Mouse (Mus musculus) heart, embryonic 13.5 days (tissue): ENCODE results near the gene Eif3l. TPM values are rescaled to one million over a fixed set of nuclear protein-coding genes. Genes with fewer than 3 reads are reported as not detected.

Experiments used
- ATAC-seq: fragments of 200-750 bp; cut with Nextera tagmentation; 2 replicates; pipeline ENCODE4 v1.8.0; 2017; ENCODE audit warnings: moderate TSS enrichment; ENCODE audit not compliant: insufficient number of reproducible peaks, low FRiP score, low TSS enrichment; ENCODE audit errors: extremely low read depth
- H3K27ac ChIP-seq: fragments of 300-500 bp; sonication (generic); replicated peaks from 2 replicates; pipeline ENCODE4 v1.5.1; 2015; ENCODE audit warnings: moderate library complexity, mild to moderate bottlenecking, inconsistent platforms
- H3K27me3 ChIP-seq: fragments of 300-500 bp; sonication (generic); replicated peaks from 2 replicates; pipeline ENCODE4 v1.6.1; 2015; ENCODE audit warnings: mild to moderate bottlenecking, inconsistent platforms
- H3K36me3 ChIP-seq: fragments of 300-500 bp; sonication (generic); 2 replicates; pipeline ENCODE4 v1.6.1; 2015; ENCODE audit warnings: mild to moderate bottlenecking, inconsistent platforms
- H3K4me1 ChIP-seq: fragments of 300-500 bp; sonication (generic); 2 replicates; pipeline ENCODE4 v1.6.1; 2015; ENCODE audit warnings: inconsistent platforms
- H3K4me2 ChIP-seq: fragments of 300-500 bp; sonication (generic); 2 replicates; pipeline ENCODE4 v1.6.1; 2015; ENCODE audit warnings: inconsistent platforms, mild to moderate bottlenecking, moderate library complexity
- H3K4me3 ChIP-seq: fragments of 300-500 bp; sonication (generic); 2 replicates; pipeline ENCODE4 v1.5.1; 2015; ENCODE audit warnings: moderate library complexity, mild to moderate bottlenecking, inconsistent platforms
- H3K9ac ChIP-seq: fragments of 300-500 bp; sonication (generic); 2 replicates; pipeline ENCODE4 v1.6.1; 2015; ENCODE audit warnings: inconsistent platforms, mild to moderate bottlenecking, moderate library complexity
- H3K9me3 ChIP-seq: fragments of 300-500 bp; sonication (generic); 2 replicates; pipeline ENCODE4 v1.6.1; 2016; ENCODE audit warnings: inconsistent platforms
- WGBS: fragments of 180-500 bp; shearing (Covaris S2); methylation state at CpG from one replicate; pipeline ENCODE4 v1.1.7; 2015; ENCODE audit warnings: mixed read lengths; 5-methylcytosine and 5-hydroxymethylcytosine counted together
- polyA plus RNA-seq: library from polyadenylated mRNA; unstranded; fragments of >200 nt; fragmentation: Nextera tagmentation; extraction: Ambion mirVana; gene quantifications from 2 replicates; pipeline ENCODE4 v1.2.1, GENCODE M21; 2015

Gene Eif3l
- polyA plus RNA-seq, 1 experiment from 2014 or later = 154 TPM

DNA sequence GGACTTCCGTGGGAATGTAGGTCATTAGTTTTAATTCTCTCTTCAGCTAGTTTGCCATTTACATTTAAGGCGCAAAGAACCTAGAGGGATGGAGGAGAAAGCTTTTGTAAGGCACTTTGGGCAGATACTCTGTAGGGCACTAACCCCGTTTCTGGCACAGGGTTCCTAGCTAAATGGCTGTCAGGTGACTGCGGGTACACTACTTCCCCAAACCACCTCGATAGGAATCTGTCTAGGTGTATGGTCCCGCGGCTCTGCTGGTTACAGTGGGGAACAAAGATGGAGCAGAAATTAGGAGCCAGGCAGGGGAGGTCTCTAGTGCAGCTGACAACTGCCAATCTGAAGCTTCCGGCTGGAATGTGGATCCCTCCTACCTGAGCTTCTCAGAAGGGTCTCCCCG is 35.1 kb downstream of the Eif3l start:
- H3K9ac ChIP-seq = peak overlapping the region; percentile 99
- H3K27ac ChIP-seq = peak overlapping the region; percentile 97
- H3K36me3 ChIP-seq = peaks cover 37% of the 10 kb centered on the region
- ATAC-seq = no peak
- no peaks in the 10 kb centered on the region for H3K9me3 ChIP-seq
- H3K4me2 ChIP-seq = peak overlapping the region; percentile 92
- H3K4me3 ChIP-seq = peak overlapping the region; percentile 97
- H3K27me3 ChIP-seq = no peaks in the 10 kb centered on the region
- H3K4me1 ChIP-seq = peaks cover 50% of the 10 kb centered on the region
- WGBS = 10% methylated on average over 9 of the region's 9 CpGs

DNA sequence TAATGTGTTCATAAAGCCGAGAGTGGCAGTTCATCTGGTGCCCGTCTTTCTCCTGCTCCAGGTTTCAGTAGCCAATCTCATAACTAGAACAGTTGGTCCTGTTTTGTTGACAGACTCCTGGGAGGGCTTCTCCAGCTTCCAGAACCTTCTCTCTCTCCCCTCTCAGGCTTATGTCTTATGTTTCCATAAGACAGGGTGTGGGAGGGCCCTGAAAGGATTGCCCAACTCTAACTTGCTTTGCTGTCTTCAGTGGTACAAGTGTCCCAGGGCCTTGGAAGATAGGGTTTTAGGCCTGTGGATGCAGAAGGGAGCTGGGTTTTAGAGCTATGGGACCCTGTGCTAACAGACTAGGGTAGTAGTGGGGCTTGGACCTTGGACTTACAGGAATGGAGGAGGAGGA is 35.5 kb downstream of the Eif3l start:
- H3K9ac ChIP-seq = peak overlapping the region; percentile 99
- H3K4me3 ChIP-seq = peak overlapping the region; percentile 97
- no peaks in the 10 kb centered on the region for H3K27me3 ChIP-seq
- 50% methylated on average over 2 of the region's 2 CpGs for WGBS
- peak overlapping the region; percentile 97 for H3K27ac ChIP-seq
- peak overlapping the region; percentile 92 for H3K4me2 ChIP-seq
- H3K9me3 ChIP-seq = no peaks in the 10 kb centered on the region
- H3K4me1 ChIP-seq = peaks cover 55% of the 10 kb centered on the region
- H3K36me3 ChIP-seq = peaks cover 42% of the 10 kb centered on the region
- ATAC-seq = no peak

DNA sequence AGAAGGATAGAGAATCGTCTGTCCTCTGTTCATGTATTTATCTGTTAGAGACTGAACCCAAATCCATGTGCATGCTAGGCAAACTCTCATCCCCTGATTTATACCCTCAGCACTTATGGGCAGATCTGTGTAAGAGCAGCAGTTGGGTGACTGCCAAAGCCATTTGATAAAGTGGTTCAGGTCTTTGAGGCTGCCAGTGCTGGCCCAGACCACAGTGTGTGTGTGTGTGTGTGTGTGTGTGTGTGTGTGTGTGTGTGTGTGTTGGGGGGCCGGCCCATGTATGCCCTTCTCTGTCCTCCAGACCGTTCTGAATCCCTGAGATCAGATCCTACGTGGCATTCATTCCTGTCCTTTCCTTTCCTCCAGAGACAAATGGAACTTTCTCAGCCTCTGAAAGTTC is 36.8 kb downstream of the Eif3l start:
- Histone ChIP-seq H3K9ac (peak overlapping the region; percentile 99), H3K4me3 (peak overlapping the region; percentile 97), H3K27me3 (no peaks in the 10 kb centered on the region), H3K4me2 (peak overlapping the region; percentile 92), H3K36me3 (peaks cover 54% of the 10 kb centered on the region), H3K4me1 (peaks cover 58% of the 10 kb centered on the region), H3K9me3 (no peaks in the 10 kb centered on the region), H3K27ac (peak overlapping the region; percentile 97)
- 26% methylated on average over 4 of the region's 4 CpGs for WGBS
- peak; percentile 59 for ATAC-seq

GRCm38 (mm10) chr15:79115276-79115675 is 40.3 kb downstream of the Eif3l start:
- Histone ChIP-seq H3K4me1 (peaks cover 42% of the 10 kb centered on the region), H3K4me2 (no peak overlapping the region), H3K9ac (peak overlapping the region; percentile 28; the same call in 1 of the 2 replicates), H3K27ac (peak overlapping the region; percentile 20; the same call in 1 of the 2 replicates), H3K36me3 (peaks cover 89% of the 10 kb centered on the region), H3K9me3 (no peaks in the 10 kb centered on the region), H3K27me3 (no peaks in the 10 kb centered on the region), H3K4me3 (no peak overlapping the region)
- ATAC-seq = no peak
- WGBS = 49% methylated on average over 5 of the region's 5 CpGs

DNA sequence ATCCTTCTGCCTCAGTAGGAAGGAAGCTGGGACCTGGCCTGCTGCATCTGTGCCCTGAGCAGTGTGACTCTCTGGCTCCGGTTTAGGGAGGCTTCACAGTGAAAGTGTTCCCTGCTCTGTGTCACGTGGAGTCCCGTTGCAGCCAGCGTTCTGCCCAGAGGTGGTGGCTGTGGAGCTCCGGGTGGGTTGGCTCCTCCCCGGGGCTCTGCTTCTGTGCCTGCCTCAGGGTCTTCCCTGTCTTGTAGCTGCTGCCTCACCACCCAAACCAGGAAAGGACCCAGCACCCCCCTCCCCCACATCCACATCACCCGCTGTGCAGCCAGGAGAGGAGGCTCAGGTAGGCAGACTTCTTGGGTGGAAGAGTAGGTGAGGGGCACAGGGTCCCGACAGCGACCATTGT is 44.5 kb downstream of the Eif3l start:
- no peak overlapping the region for H3K4me2 ChIP-seq
- no peak for ATAC-seq
- 65% methylated on average over 9 of the region's 9 CpGs for WGBS
- peaks cover 99% of the 10 kb centered on the region for H3K36me3 ChIP-seq
- H3K27me3 ChIP-seq = no peaks in the 10 kb centered on the region
- no peak overlapping the region for H3K4me3 ChIP-seq
- H3K9me3 ChIP-seq = no peaks in the 10 kb centered on the region
- no peak overlapping the region for H3K9ac ChIP-seq
- peaks cover 37% of the 10 kb centered on the region for H3K4me1 ChIP-seq
- no peak overlapping the region for H3K27ac ChIP-seq

DNA sequence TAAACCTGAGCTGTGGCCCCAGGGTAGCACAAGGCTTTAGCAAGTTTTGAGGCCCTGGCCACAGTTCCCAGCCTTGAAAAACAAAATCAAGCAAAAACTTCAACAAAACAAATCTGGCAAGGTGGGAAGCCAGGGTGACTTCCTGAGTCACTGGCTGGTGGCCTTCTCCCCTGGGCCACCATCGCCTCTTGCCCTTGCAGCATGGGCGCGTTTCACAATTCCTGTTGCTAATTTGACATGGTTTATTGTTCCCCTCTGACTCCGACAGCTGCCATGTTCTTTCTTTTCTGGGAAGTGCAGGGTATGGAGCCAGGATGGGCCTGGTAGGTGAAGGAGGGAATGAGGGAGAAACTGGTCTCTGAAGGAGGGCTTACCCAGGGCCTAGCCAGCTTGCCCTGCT is 47.1 kb downstream of the Eif3l start:
- Histone ChIP-seq H3K36me3 (peaks cover 99% of the 10 kb centered on the region), H3K4me1 (peaks cover 28% of the 10 kb centered on the region), H3K27ac (peak overlapping the region; percentile 91), H3K27me3 (no peaks in the 10 kb centered on the region), H3K4me2 (no peak overlapping the region), H3K9ac (peak overlapping the region; percentile 69; the same call in 1 of the 2 replicates), H3K9me3 (no peaks in the 10 kb centered on the region), H3K4me3 (no peak overlapping the region)
- WGBS = 87% methylated on average over 4 of the region's 4 CpGs
- ATAC-seq = no peak

GRCm38 (mm10) chr15:79122546-79122945 is 47.6 kb downstream of the Eif3l start:
- peaks cover 28% of the 10 kb centered on the region for H3K4me1 ChIP-seq
- no peaks in the 10 kb centered on the region for H3K9me3 ChIP-seq
- H3K27me3 ChIP-seq = no peaks in the 10 kb centered on the region
- H3K4me3 ChIP-seq = no peak overlapping the region
- ATAC-seq = no peak
- H3K36me3 ChIP-seq = peaks cover 99% of the 10 kb centered on the region
- no peak overlapping the region for H3K4me2 ChIP-seq
- WGBS = 77% methylated on average over 13 of the region's 13 CpGs
- H3K27ac ChIP-seq = peak overlapping the region; percentile 91
- H3K9ac ChIP-seq = peak overlapping the region; percentile 69; the same call in 1 of the 2 replicates

DNA sequence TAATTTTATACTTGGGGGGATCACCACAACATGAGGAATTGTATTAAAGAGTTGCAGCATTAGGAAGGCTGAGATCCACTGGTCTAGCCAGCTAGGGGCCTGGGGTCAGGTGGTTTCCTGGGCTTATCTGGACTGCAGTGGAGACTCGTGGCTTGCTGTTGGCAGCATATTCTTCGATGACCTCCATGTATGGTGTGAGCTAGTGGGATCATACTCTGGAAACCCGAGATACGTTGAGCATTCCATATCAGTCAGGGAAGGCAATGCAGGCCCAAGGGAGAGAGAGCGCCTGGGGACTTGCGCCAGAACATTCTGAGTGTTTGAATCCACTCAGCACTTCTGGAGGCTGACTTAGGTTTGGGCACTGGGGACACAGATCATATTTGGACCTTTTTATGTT is 48.8 kb downstream of the Eif3l start:
- Histone ChIP-seq H3K4me3 (no peak overlapping the region), H3K9me3 (no peaks in the 10 kb centered on the region), H3K36me3 (peaks cover 99% of the 10 kb centered on the region), H3K27ac (peak overlapping the region; percentile 91), H3K4me2 (no peak overlapping the region), H3K9ac (peak overlapping the region; percentile 69), H3K27me3 (no peaks in the 10 kb centered on the region), H3K4me1 (peaks cover 28% of the 10 kb centered on the region)
- WGBS = 27% methylated on average over 6 of the region's 6 CpGs
- ATAC-seq = peak; percentile 34; the same call in 1 of the 2 replicates

GRCm38 (mm10) chr15:79124331-79124875 is 49.4 kb downstream of the Eif3l start:
- H3K27me3 ChIP-seq = no peaks in the 10 kb centered on the region
- H3K9ac ChIP-seq = peak overlapping the region; percentile 69
- no peak overlapping the region for H3K4me2 ChIP-seq
- 77% methylated on average over 10 of the region's 10 CpGs for WGBS
- no peaks in the 10 kb centered on the region for H3K9me3 ChIP-seq
- H3K36me3 ChIP-seq = peaks cover 98% of the 10 kb centered on the region
- H3K27ac ChIP-seq = peak overlapping the region; percentile 91
- peaks cover 28% of the 10 kb centered on the region for H3K4me1 ChIP-seq
- no peak for ATAC-seq
- no peak overlapping the region for H3K4me3 ChIP-seq

DNA sequence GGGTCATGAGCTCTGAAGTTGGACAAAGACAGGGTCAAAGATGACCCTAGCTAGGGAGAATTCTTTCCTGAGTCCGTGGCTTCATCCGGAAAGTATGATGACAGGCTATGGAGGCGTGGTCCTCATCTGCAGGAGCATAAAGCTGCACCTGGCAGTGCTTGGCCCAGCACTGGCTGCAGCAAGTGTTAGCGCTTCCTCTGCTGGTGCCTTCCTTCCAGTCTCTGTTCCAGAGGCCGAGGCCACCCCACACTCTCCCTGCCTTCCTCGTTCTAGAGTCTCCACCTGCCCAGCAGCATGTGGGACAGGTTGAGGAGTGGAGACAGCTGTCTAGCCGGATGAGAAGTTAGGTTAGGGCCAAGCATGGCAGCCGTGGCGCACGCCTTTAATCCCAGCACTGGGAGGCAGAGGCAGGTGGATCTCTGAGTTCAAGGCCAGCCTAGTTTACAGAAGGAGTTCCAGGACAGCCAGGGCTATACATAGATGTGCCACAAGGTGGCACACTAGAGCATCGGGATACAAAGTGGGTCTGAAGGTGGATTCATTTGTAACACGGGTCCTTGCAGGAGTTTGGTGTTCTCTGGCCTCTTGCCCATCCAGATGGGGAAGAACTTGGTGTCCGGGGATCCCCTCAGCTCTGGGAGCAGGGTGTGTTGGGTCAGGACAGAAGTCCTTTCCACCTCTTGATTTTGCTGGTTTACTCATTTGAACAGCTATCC is 51.4 kb downstream of the Eif3l start:
- H3K4me3 ChIP-seq = no peak overlapping the region
- WGBS = 74% methylated on average over 13 of the region's 13 CpGs
- H3K4me1 ChIP-seq = peaks cover 39% of the 10 kb centered on the region
- no peak for ATAC-seq
- H3K9ac ChIP-seq = no peak overlapping the region
- H3K27me3 ChIP-seq = no peaks in the 10 kb centered on the region
- peaks cover 98% of the 10 kb centered on the region for H3K36me3 ChIP-seq
- H3K4me2 ChIP-seq = no peak overlapping the region
- no peaks in the 10 kb centered on the region for H3K9me3 ChIP-seq
- no peak overlapping the region for H3K27ac ChIP-seq

DNA sequence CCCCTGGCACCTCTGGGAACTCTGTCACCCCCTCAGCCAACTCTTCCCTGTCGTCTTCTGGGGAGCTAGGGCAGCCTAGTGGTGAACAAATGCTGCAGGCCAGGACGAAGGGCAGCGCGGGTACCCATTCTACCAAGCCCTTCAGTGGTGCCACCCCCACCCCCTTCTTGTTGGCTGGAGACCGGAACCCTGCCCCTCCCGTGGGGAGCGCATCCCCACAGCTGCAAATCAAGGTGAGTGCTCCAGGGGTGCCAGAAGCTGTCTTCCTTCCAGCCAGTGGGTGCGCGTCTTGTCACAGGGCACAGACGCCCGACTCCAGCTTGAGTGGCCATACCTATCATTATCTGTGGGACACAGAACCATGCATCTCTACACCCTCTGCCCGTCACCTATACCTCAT is 52.1 kb downstream of the Eif3l start:
- Histone ChIP-seq H3K4me1 (peaks cover 39% of the 10 kb centered on the region), H3K36me3 (peaks cover 98% of the 10 kb centered on the region), H3K9me3 (no peaks in the 10 kb centered on the region), H3K27ac (no peak overlapping the region), H3K4me2 (no peak overlapping the region), H3K27me3 (no peaks in the 10 kb centered on the region), H3K9ac (no peak overlapping the region), H3K4me3 (no peak overlapping the region)
- 89% methylated on average over 12 of the region's 12 CpGs for WGBS
- no peak for ATAC-seq

DNA sequence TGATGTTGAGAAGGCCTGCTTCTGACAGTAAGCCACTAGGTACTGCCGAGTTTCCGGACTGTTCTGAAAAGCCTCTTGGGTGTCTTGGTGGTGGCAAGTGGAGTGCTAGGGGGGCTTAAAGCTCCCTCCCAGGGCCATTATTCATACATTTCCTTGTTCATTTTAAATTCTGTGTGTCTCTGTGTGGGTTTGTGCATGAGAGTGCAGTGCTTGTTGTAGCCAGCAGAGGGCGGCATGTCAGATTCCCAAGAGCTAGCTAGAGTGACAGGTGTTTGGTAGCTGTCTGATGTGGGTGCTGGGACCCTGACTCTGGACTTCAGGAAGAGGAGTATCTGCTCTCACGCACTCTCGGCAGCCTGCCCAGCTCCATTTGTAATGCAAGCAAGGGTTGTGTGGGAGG is 53.2 kb downstream of the Eif3l start:
- no peak overlapping the region for H3K4me3 ChIP-seq
- no peak overlapping the region for H3K9ac ChIP-seq
- no peaks in the 10 kb centered on the region for H3K9me3 ChIP-seq
- peaks cover 29% of the 10 kb centered on the region for H3K4me1 ChIP-seq
- WGBS = 87% methylated on average over 5 of the region's 5 CpGs
- ATAC-seq = no peak
- no peak overlapping the region for H3K27ac ChIP-seq
- no peak overlapping the region for H3K4me2 ChIP-seq
- peaks cover 98% of the 10 kb centered on the region for H3K36me3 ChIP-seq
- H3K27me3 ChIP-seq = no peaks in the 10 kb centered on the region
